Mouse (Mus musculus) testis, adult 2 months (tissue): ENCODE data around the gene Tmprss11e. TPM values are rescaled to one million over a fixed set of nuclear protein-coding genes. Genes with fewer than 3 reads are reported as not detected.

Experiments used
- H3K27ac ChIP-seq: fragments of 200-500 bp; 2 replicates; pipeline ENCODE4 v1.5.1; 2012; ENCODE audit warnings: low read depth, low read length; ENCODE audit not compliant: control insufficient read depth, insufficient read depth
- H3K27me3 ChIP-seq: fragments of 200-500 bp; 2 replicates; pipeline ENCODE4 v1.6.1; 2012; ENCODE audit warnings: mild to moderate bottlenecking, low read length, moderate library complexity; ENCODE audit not compliant: control insufficient read depth, insufficient read depth
- H3K36me3 ChIP-seq: fragments of 200-500 bp; 2 replicates; pipeline ENCODE4 v1.6.1; 2012; ENCODE audit warnings: mild to moderate bottlenecking, low read length; ENCODE audit not compliant: control insufficient read depth, insufficient read depth
- H3K4me1 ChIP-seq: fragments of 200-500 bp; 2 replicates; pipeline ENCODE4 v1.6.1; 2012; ENCODE audit warnings: low read length; ENCODE audit not compliant: control insufficient read depth, insufficient read depth
- H3K4me3 ChIP-seq: fragments of 200-500 bp; 2 replicates; pipeline ENCODE4 v1.5.1; 2012; ENCODE audit warnings: low read depth, mild to moderate bottlenecking, low read length, moderate library complexity, mixed read lengths; ENCODE audit not compliant: control insufficient read depth
- CTCF ChIP-seq: fragments of 200-500 bp; IDR thresholded peaks from 2 replicates; pipeline ENCODE4 v1.5.1; 2012; ENCODE audit warnings: low read depth, mild to moderate bottlenecking, inconsistent platforms, low read length, moderate library complexity; ENCODE audit not compliant: control insufficient read depth, insufficient read depth, insufficient replicate concordance
- POLR2A ChIP-seq: fragments of 200-500 bp; IDR thresholded peaks from 2 replicates; pipeline ENCODE4 v1.6.1; 2012; ENCODE audit warnings: low read depth, mild to moderate bottlenecking, inconsistent platforms, low read length, moderate library complexity; ENCODE audit not compliant: control insufficient read depth
- polyA plus RNA-seq: library from polyadenylated mRNA; depleted of rRNA; stranded (reverse); fragments of >200 nt; gene quantifications from 2 replicates; pipeline ENCODE4 v1.2.3, GENCODE M21; 2012

The Tmprss11e gene
- polyA plus RNA-seq, 1 experiment = 0.04 TPM

GRCm38 (mm10) chr5:86728574-86728973, 17.0 kb downstream of the Tmprss11e start:
- Histone ChIP-seq H3K4me3 (no peak overlapping the region), H3K36me3 (no peaks in the 10 kb centered on the region), H3K27me3 (no peaks in the 10 kb centered on the region), H3K4me1 (no peaks in the 10 kb centered on the region), H3K27ac (no peak overlapping the region)
- TF ChIP-seq CTCF (no peak), POLR2A (no peak)

- Histone ChIP-seq H3K27ac (no peak overlapping the region), H3K27me3 (no peaks in the 10 kb centered on the region), H3K4me3 (no peak overlapping the region), H3K36me3 (no peaks in the 10 kb centered on the region), H3K4me1 (no peaks in the 10 kb centered on the region)
- TF ChIP-seq CTCF (no peak), POLR2A (no peak)
Measured at GRCm38 (mm10) chr5:86727033-86727432, 18.6 kb downstream of the Tmprss11e start.

- Histone ChIP-seq H3K27ac (no peak overlapping the region), H3K36me3 (no peaks in the 10 kb centered on the region), H3K4me1 (no peaks in the 10 kb centered on the region), H3K27me3 (no peaks in the 10 kb centered on the region), H3K4me3 (no peak overlapping the region)
- no peak for TF ChIP-seq CTCF
- TF ChIP-seq POLR2A = no peak
Measured at GRCm38 (mm10) chr5:86725021-86725420, 20.6 kb downstream of the Tmprss11e start.

GRCm38 (mm10) chr5:86722820-86723460, 22.7 kb downstream of the Tmprss11e start:
- H3K27me3 ChIP-seq = no peaks in the 10 kb centered on the region
- H3K27ac ChIP-seq = no peak overlapping the region

GRCm38 (mm10) chr5:86714967-86715366, 30.6 kb downstream of the Tmprss11e start:
- no peak overlapping the region for H3K4me3 ChIP-seq
- no peaks in the 10 kb centered on the region for H3K4me1 ChIP-seq
- H3K27me3 ChIP-seq = no peaks in the 10 kb centered on the region
- H3K27ac ChIP-seq = no peak overlapping the region
- no peaks in the 10 kb centered on the region for H3K36me3 ChIP-seq
- no peak for TF ChIP-seq POLR2A
- no peak for TF ChIP-seq CTCF

More at GRCm38 (mm10) chr5:86722820-86723460, 22.7 kb downstream of the Tmprss11e start:
- Histone ChIP-seq H3K4me1 (no peaks in the 10 kb centered on the region), H3K36me3 (no peaks in the 10 kb centered on the region), H3K4me3 (no peak overlapping the region)
- TF ChIP-seq POLR2A (no peak), CTCF (no peak)

GRCm38 (mm10) chr5:86704923-86705322, 40.7 kb downstream of the Tmprss11e start:
- H3K36me3 ChIP-seq = no peaks in the 10 kb centered on the region
- no peak overlapping the region for H3K27ac ChIP-seq
- H3K27me3 ChIP-seq = no peaks in the 10 kb centered on the region
- no peak overlapping the region for H3K4me3 ChIP-seq
- TF ChIP-seq POLR2A (no peak), CTCF (no peak)
- H3K4me1 ChIP-seq = no peaks in the 10 kb centered on the region

GRCm38 (mm10) chr5:86684667-86685066, 60.9 kb downstream of the Tmprss11e start:
- H3K4me3 ChIP-seq = no peak overlapping the region
- no peaks in the 10 kb centered on the region for H3K4me1 ChIP-seq
- TF ChIP-seq POLR2A (no peak), CTCF (peak; percentile 37; the same call in 1 of the 2 replicates)
- no peaks in the 10 kb centered on the region for H3K36me3 ChIP-seq
- H3K27ac ChIP-seq = no peak overlapping the region
- H3K27me3 ChIP-seq = no peaks in the 10 kb centered on the region
